Mouse (Mus musculus): ENCODE measurements at regions not wholly inside any gene's neighbourhood (a gene's known extent, or its start where the extent isn't known, plus 50 kb on each side); places are given as distances from the start of the nearest gene placed in this dataset.

- Histone ChIP-seq H3K4me3 (replicated peaks) (no peak overlapping the region), H3K9me3 (ENCODE audit: control insufficient read depth, low read length) (peaks cover 37% of the 10 kb centered on the region), H3K36me3 (ENCODE audit: control insufficient read depth) (no peaks in the 10 kb centered on the region), H3K27me3 (ENCODE audit: control insufficient read depth) (no peaks in the 10 kb centered on the region), H3K4me1 (ENCODE audit: control insufficient read depth) (no peaks in the 10 kb centered on the region)
- no peak for TF ChIP-seq TAL1 (IDR thresholded peaks at IDR 0.05; ENCODE audit: low read length)
- no peak for TF ChIP-seq GATA1 (IDR thresholded peaks at IDR 0.05; ENCODE audit: low read length)
Observed at GRCm38 (mm10) chr17:67473137-67473536, 118.9 kb upstream of the Ptprm start.

- Histone ChIP-seq H3K27me3 (ENCODE audit: control insufficient read depth) (no peaks in the 10 kb centered on the region), H3K36me3 (ENCODE audit: control insufficient read depth) (no peaks in the 10 kb centered on the region), H3K4me3 (replicated peaks) (no peak overlapping the region), H3K4me1 (ENCODE audit: control insufficient read depth) (no peaks in the 10 kb centered on the region), H3K9me3 (ENCODE audit: control insufficient read depth, low read length) (peaks cover 11% of the 10 kb centered on the region; the same call in 1 of the 2 replicates)
- TF ChIP-seq TAL1 (IDR thresholded peaks at IDR 0.05; ENCODE audit: low read length) = no peak
- TF ChIP-seq GATA1 (IDR thresholded peaks at IDR 0.05; ENCODE audit: low read length) = no peak
Observed at GRCm38 (mm10) chr17:67458851-67459421, 104.7 kb upstream of the Ptprm start.

- no peak for TF ChIP-seq TAL1 (IDR thresholded peaks at IDR 0.05; ENCODE audit: low read length)
- TF ChIP-seq GATA1 (IDR thresholded peaks at IDR 0.05; ENCODE audit: low read length) = no peak
- no peak overlapping the region for H3K4me3 ChIP-seq (replicated peaks)
- H3K9me3 ChIP-seq (ENCODE audit: control insufficient read depth, low read length) = peaks cover 5% of the 10 kb centered on the region
- H3K36me3 ChIP-seq (ENCODE audit: control insufficient read depth) = no peaks in the 10 kb centered on the region
- no peaks in the 10 kb centered on the region for H3K27me3 ChIP-seq (ENCODE audit: control insufficient read depth)
- no peaks in the 10 kb centered on the region for H3K4me1 ChIP-seq (ENCODE audit: control insufficient read depth)
Observed at GRCm38 (mm10) chr17:67451966-67452365, 97.7 kb upstream of the Ptprm start.

- Histone ChIP-seq H3K4me1 (ENCODE audit: control insufficient read depth) (no peaks in the 10 kb centered on the region), H3K36me3 (ENCODE audit: control insufficient read depth) (no peaks in the 10 kb centered on the region), H3K4me3 (replicated peaks) (no peak overlapping the region), H3K9me3 (ENCODE audit: control insufficient read depth, low read length) (peaks cover 8% of the 10 kb centered on the region), H3K27me3 (ENCODE audit: control insufficient read depth) (no peaks in the 10 kb centered on the region)
- no peak for TF ChIP-seq TAL1 (IDR thresholded peaks at IDR 0.05; ENCODE audit: low read length)
- TF ChIP-seq GATA1 (IDR thresholded peaks at IDR 0.05; ENCODE audit: low read length) = no peak
Observed at GRCm38 (mm10) chr17:67451081-67451480, 96.8 kb upstream of the Ptprm start.

- Histone ChIP-seq H3K36me3 (ENCODE audit: control insufficient read depth) (no peaks in the 10 kb centered on the region), H3K9me3 (ENCODE audit: control insufficient read depth, low read length) (peaks cover 13% of the 10 kb centered on the region), H3K27me3 (ENCODE audit: control insufficient read depth) (no peaks in the 10 kb centered on the region), H3K4me1 (ENCODE audit: control insufficient read depth) (no peaks in the 10 kb centered on the region), H3K4me3 (replicated peaks) (no peak overlapping the region)
- TF ChIP-seq TAL1 (IDR thresholded peaks at IDR 0.05; ENCODE audit: low read length) (no peak), GATA1 (IDR thresholded peaks at IDR 0.05; ENCODE audit: low read length) (no peak)
Observed at GRCm38 (mm10) chr17:67450021-67450420, 95.8 kb upstream of the Ptprm start.

GRCm38 (mm10) chr17:67445986-67446385 is 91.7 kb upstream of the Ptprm start:
- no peak for TF ChIP-seq GATA1 (IDR thresholded peaks at IDR 0.05; ENCODE audit: low read length)
- Histone ChIP-seq H3K4me3 (replicated peaks) (no peak overlapping the region), H3K4me1 (ENCODE audit: control insufficient read depth) (no peaks in the 10 kb centered on the region), H3K36me3 (ENCODE audit: control insufficient read depth) (no peaks in the 10 kb centered on the region), H3K27me3 (ENCODE audit: control insufficient read depth) (no peaks in the 10 kb centered on the region), H3K9me3 (ENCODE audit: control insufficient read depth, low read length) (peaks cover 23% of the 10 kb centered on the region)

- H3K36me3 ChIP-seq (ENCODE audit: control insufficient read depth) = no peaks in the 10 kb centered on the region
- H3K27me3 ChIP-seq (ENCODE audit: control insufficient read depth) = no peaks in the 10 kb centered on the region
- H3K9me3 ChIP-seq (ENCODE audit: control insufficient read depth, low read length) = peaks cover 34% of the 10 kb centered on the region
- no peak for TF ChIP-seq GATA1 (IDR thresholded peaks at IDR 0.05; ENCODE audit: low read length)
- no peak for TF ChIP-seq TAL1 (IDR thresholded peaks at IDR 0.05; ENCODE audit: low read length)
- H3K4me3 ChIP-seq (replicated peaks) = no peak overlapping the region
- H3K4me1 ChIP-seq (ENCODE audit: control insufficient read depth) = no peaks in the 10 kb centered on the region
Observed at GRCm38 (mm10) chr17:67440961-67441360, 86.7 kb upstream of the Ptprm start.

- Histone ChIP-seq H3K4me3 (replicated peaks) (no peak overlapping the region), H3K27me3 (ENCODE audit: control insufficient read depth) (no peaks in the 10 kb centered on the region), H3K9me3 (ENCODE audit: control insufficient read depth, low read length) (peaks cover 3% of the 10 kb centered on the region; the same call in 1 of the 2 replicates), H3K4me1 (ENCODE audit: control insufficient read depth) (no peaks in the 10 kb centered on the region), H3K36me3 (ENCODE audit: control insufficient read depth) (no peaks in the 10 kb centered on the region)
- TF ChIP-seq GATA1 (IDR thresholded peaks at IDR 0.05; ENCODE audit: low read length) (no peak), TAL1 (IDR thresholded peaks at IDR 0.05; ENCODE audit: low read length) (no peak)
Observed at GRCm38 (mm10) chr17:67419956-67420711, 65.9 kb upstream of the Ptprm start.

GRCm38 (mm10) chr17:67412546-67413250 is 58.4 kb upstream of the Ptprm start:
- Histone ChIP-seq H3K4me1 (ENCODE audit: control insufficient read depth) (no peaks in the 10 kb centered on the region), H3K9me3 (ENCODE audit: control insufficient read depth, low read length) (peaks cover 3% of the 10 kb centered on the region; the same call in 1 of the 2 replicates), H3K27me3 (ENCODE audit: control insufficient read depth) (no peaks in the 10 kb centered on the region), H3K4me3 (replicated peaks) (no peak overlapping the region), H3K36me3 (ENCODE audit: control insufficient read depth) (no peaks in the 10 kb centered on the region)
- TF ChIP-seq TAL1 (IDR thresholded peaks at IDR 0.05; ENCODE audit: low read length) (no peak), GATA1 (IDR thresholded peaks at IDR 0.05; ENCODE audit: low read length) (no peak)

All from erythroblast, embryonic 14.5 days (primary cell).